Mouse (Mus musculus) gastrocnemius, postnatal 10 days (tissue): ENCODE data around the gene Senp3. TPM values are rescaled to one million over a fixed set of nuclear protein-coding genes. Genes with fewer than 3 reads are reported as not detected.

ENCODE experiments used
- DNase-seq: peaks from one replicate; pipeline ENCODE4 v3.0.0; 2021; ENCODE audit warnings: mixed read lengths
- total RNA-seq, 2 experiments: library from RNA; stranded (reverse); gene quantifications; 2 replicates each; pipeline ENCODE4 v1.2.3; 2021

The Senp3 gene
- total RNA-seq, 2 experiments from 2014 or later: 29.5 to 36.0 TPM

DNA sequence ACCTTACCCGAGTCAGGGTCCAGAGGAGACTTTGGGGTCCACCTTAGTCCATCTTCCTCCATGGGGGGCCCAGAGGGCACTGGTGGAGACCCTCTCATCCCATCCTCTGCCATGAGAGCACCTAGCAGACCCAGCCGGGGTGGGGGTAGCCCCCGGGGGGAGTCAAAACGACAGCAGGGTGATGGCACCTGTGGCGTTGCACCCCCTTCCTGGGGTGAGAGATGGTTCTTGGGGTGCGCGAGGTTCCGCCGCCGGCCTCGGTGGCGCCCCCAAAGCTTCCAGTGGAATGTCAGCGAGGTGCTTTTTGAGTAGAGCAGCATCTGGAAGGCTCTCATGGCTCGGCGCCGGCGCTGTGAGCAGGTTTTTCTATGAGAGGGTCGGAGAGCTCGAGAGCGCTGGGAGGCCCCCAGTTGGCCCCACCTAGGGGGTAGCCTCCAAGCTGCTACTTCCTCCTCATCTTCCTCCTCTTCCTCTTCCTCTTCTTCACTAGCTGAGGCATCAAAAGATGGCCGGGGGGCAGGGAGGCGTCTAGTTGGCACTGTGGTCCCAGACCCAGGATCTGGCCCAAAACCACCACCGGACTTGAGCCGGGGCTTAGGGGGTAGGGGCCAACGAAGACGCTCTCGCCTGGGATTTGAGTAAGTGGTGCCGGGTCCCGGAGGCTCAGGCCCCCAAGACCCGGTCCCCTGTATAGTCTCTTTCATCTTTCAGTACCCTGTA lies 1.6 kb downstream of the Senp3 start:
- DNase-seq: no peak

DNA sequence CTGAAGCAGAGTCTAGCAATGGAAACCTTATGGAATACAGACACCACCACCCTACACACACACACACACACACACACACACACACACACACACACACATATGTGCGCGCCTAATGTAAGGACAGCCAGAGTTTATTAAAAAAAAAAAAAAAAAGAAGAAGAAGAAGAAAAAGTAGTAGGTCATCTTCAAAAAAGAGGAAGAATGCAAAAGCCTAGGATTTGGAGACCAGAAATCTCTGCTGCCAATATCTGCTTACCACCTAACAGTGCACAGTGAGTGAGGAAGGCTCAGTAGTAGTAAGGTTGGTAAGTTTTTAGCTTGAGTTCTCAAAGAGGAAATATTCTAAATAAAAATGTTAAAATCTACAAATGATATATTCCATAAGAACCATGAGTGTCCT lies 2.7 kb downstream of the Senp3 start:
- no peak for DNase-seq

DNA sequence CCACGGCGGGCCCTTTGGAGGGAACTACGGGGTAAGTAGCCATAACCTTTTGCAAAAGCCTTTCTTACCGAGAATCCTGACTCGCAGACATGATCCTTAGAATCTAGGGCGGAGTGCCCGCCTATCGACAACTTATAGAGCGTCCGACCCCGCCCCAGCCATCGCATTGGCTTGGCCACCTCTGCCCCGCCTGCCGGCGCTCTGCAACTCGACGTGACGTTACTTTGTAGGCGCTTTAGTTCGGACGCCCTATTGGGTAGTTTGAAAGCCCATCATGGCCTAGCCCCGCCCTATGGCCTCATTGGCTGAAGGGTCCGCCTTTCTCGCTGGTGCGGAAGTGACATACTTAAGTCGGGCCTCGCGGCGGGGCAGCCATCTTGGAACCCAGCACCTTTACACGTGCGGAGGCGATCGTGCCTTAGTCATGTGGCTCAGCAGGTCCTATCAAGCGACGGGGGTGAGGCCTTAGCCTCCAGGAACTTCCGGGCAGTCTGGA lies 9.6 kb downstream of the Senp3 start, which contains the start of gene Eif4a1:
Gene Eif4a1 (minus strand): TSS at position 213 of the 496 bp plus-strand sequence.
- DNase-seq: peak; percentile 97

DNA sequence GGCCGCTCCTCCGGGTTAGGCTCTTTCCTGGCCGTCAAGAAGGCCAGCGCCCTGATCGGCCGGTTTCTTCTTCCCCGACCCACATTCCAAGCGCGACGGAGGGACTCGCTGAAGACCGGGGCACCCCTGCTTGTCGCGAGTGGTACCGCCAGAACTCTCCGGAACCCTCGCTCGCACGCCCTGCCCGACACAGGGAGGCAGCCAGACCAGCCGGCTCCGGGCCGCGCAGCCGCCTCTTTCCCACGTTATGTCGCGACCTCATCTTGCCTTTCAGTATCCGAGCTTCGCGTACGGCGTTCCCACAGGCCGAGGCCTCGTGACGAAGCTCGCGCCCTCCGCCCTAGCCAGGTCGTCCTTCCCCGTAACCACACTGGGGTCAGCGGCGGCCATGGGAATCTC lies 10.2 kb downstream of the Senp3 start:
- DNase-seq: no peak

DNA sequence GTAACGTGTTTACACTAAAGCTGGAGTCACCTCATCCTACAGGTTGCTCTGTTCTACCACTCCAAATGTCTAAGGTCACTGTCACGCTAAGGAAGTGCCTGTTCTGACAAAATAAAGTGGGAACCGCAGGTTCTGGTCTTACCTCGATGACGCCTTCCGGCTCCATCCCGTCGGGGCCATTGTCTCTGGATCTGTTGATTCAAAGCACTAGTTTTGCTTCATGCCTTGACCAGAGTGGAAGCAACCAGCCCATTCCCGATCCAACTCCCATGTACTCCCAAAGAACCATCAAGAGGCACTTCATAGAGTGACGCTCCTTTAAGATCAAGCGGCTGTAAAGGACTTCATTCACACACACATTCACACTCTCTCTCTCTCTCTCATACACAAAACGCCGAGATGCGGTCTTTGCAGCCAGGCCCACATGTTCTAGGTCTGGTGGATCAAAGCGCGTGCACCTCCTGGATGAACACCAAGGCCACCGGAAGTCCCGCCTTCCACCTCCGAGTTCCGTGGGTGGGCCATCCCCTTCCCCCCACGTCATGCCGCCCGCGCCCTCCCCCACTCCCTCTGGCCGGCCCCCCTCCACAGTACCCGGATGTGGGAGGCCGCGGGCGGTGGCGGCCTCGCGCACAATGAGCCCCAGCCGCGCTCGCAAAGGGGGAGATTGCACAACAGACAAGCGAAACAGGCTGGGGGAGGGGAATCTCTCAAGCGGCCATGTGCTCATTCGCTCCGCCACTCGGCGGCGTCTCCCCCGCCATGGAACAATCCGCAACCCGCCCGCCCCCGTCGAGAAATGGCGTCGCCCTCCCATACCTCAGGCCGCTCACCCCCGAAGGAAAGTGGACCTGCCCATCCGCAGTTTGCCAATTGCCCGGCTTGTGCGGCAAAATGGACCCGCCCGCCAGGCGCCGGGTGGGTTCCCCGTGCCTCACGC lies 10.8 kb downstream of the Senp3 start:
- DNase-seq: peak; percentile 97

DNA sequence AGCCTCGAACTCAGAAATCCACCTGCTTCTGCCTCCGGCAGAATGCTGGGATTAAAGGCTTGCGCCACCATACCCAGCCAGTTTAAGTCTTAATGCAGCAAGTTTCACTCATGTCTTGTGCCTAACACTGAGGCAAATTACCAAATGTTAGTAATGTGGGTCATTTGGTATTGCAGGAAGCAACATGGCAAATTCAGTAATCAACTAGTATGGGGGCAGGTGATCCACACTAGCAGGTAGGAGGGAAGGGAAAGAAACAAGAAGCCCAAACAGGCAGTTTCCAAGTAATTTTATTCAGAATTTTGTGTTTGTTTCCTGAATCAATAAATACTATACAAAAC lies 15.2 kb downstream of the Senp3 start:
- DNase-seq: no peak

DNA sequence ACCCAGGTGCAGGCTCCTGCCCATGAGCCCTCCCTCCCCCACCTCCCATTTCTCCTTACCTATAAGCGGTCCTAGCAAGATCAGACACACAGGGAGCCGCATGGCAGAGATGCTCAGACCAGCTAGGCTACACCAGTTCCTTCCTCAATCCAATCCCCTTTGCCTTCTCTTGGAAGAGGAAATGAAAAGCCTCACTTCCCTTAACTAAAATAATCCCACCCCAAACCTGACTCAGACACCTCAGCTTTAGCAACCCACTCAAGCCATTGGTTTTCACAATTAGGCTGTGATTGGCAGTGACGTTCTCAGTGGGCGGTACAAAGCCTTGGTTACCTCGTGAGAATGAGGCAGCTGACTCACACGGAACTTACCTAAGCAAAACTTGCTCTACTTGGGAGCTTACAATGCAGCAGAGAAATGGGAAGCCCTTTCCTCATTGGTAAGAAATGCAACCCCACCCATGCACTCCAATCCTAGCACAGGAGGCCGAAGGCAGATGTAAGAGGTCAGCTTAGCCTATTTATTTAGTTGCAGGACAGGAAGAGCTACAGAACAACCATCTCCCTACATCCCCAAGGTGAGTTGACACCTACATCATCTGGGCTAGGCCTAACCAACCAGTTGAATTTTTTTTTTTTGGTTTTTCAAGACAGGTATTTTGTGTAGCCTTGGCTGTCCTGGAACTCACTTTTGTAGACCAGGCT lies 15.8 kb downstream of the Senp3 start, which contains the start of gene Cd68:
Gene Cd68 (minus strand): TSS at position 193 of the 704 bp plus-strand sequence.
- DNase-seq: no peak

DNA sequence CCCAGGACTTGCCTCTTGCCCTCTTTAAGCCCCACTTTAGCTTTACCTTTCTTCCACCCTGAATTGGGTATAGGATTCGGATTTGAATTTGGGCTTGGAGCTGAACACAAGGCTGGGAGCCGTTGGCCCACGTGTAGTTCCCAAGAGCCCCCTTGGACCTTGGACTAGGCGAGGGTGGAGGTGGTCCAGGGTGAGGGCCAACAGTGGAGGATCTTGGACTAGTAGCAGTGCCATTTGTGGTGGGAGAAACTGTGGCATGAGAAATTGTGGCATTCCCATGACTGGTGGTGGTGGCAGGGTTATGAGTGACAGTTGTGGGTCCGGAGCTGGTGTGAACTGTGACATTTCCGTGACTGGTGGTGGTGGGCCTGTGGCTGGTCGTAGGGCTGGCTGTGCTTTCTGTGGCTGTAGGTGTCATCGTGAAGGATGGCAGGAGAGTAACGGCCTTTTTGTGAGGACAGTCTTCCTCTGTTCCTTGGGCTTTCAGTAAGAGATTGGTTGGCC lies 16.4 kb downstream of the Senp3 start:
- DNase-seq: no peak

DNA sequence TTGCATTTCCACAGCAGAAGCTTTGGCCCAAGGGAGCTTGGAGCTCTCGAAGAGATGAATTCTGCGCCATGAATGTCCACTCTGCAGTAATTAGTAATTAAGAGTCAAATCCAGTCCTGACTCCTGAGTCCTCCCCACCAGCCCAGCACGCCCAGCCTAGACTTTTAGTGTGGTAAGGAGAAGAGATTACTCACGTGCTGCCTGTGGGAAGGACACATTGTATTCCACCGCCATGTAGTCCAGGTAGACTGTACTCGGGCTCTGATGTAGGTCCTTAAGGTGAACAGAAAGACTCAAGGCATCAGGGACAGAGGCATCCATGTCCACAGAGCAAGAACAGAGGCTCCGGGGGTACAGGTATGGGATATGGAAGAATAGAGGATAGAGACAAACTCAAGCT lies 17.0 kb downstream of the Senp3 start:
- no peak for DNase-seq

DNA sequence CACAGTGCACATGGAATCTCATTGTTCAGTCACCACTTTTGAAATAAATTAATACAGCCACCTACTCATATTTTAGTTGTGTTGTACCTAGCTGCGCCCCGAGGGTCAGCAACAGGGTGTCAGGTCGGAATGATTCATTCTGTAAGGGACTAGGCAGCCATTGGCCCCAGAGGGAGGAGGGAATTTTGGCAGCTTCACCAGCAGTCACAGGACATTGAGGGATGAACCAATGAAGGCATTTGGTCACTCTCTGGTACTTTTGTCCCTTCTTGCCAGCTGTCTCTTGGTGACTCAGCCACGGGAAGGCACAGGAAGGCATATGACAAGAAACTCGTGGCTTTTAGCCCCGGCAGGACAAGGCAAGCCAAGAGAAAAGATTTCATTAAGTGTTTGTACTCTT lies 18.1 kb downstream of the Senp3 start:
- no peak for DNase-seq

DNA sequence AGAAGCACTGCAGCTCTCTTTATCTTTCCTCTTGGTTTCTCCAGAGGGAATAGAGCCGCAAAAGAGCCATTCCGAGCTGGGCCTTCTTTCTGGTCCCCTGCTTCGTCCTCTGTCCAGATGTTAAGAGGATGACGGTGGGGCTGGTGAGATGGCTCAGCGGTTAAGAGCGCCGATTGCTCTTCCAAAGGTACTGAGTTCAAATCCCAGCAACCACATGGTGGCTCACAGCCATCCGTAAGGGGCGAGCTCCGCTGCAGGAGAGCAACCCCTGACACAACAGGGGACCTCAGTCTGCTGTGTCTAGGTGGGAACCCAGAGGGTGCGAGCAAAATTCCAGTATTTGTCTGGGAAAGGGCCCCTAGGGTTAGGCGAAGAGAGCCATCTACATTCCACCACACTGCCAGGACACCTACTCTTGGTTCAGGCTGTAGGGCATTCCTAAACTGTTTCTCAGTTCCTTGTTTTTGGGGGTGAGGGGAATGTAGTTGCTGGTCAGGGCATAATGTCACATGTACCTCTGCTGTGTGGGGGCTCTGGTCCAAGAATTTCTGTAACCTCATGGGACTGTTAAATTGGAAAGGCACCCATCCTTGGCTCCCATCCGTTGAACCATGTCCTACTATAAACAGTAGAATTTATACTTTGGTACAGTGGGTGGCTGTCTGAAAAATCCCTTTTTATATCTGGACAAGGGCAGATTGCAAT lies 18.8 kb downstream of the Senp3 start:
- no peak for DNase-seq

DNA sequence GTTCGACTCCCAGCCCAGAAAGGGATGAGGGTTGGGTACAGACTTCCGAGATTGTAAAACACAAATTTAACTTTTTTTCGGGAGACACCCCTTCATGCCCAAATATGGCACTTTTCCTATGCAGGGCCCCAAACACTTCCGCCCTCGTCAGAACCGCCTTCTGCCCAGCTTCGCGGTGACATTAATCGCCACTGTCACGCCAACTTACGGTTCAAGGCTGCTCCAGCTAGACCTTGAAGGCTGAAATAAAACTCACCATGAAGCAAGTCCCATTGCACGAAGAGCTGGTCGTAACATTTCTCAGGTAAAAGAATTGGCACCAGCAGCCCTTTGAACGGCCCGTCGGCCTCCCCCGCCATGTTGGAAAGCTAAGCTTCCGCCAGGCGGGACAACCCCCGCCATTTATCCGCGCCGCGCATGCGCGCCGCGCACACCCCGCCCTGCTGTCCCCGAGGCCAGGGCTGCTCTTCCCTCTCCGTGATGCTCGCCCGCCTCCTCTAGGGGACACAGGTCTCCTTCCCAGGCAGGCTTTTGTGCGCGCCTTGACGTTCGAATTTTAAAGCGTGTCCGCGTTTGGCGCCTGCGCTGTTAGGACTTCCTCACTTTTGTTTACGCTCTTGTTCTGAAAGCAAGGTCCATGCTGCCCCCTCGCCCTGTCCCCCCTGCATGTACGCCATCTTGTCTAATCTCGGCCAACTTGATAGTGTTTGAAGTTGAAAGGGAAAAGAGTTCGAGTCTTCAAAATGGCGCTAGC lies 19.5 kb downstream of the Senp3 start, which contains the start of gene Mpdu1:
Gene Mpdu1 (minus strand): TSS at position 430 of the 754 bp plus-strand sequence.
- DNase-seq: peak; percentile 89

DNA sequence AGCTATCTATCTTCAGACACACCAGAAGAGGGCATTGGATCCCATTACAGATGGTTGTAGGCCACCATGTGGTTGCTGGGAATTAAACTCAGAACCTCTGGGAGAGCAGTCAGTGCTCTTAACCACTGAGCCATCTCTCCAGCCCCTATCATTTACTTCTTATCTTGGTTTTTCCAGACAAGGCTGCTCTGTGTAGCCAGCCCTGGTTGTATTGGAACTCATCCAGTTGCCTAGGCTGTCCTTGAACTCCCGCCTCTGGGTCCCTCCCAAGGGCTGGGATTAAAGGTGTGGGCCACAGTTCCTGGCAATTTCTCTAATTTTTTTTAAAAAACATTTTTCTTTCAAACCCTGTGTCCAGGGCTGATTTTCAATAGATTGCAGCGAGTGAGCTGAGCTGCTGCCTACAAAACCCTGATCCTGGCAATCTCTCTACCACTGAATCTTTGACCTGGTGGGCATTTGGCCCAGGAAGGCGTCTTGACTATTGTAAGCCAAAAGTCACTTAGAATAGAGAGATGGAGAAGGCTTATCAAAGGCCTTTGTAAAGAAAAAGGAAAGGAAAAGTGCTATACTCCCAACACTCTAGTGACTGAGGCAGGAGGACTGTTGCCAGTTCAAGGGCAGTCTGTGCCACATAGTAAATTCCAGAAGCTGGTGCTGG lies 20.5 kb downstream of the Senp3 start:
- no peak for DNase-seq

DNA sequence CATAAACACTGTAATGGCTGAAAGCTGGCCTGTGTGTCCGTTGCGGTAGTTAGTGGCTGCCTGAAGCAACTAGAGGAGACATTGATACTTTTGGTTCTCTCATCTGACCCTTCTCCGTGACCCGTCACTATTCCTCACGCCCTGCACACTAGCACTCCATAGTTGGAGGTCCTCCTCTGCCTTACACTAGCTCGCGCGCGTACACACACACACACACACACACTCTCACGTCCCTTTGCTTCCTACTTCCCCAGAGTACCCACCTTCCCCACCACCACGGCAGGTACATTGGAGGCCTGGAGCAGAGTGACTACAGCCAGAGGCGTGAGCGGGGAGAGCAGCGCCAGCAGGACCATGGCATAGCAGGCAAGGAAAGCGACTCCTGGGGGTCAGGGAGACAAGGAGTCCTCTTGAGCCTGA lies 24.4 kb downstream of the Senp3 start:
- DNase-seq: no peak

DNA sequence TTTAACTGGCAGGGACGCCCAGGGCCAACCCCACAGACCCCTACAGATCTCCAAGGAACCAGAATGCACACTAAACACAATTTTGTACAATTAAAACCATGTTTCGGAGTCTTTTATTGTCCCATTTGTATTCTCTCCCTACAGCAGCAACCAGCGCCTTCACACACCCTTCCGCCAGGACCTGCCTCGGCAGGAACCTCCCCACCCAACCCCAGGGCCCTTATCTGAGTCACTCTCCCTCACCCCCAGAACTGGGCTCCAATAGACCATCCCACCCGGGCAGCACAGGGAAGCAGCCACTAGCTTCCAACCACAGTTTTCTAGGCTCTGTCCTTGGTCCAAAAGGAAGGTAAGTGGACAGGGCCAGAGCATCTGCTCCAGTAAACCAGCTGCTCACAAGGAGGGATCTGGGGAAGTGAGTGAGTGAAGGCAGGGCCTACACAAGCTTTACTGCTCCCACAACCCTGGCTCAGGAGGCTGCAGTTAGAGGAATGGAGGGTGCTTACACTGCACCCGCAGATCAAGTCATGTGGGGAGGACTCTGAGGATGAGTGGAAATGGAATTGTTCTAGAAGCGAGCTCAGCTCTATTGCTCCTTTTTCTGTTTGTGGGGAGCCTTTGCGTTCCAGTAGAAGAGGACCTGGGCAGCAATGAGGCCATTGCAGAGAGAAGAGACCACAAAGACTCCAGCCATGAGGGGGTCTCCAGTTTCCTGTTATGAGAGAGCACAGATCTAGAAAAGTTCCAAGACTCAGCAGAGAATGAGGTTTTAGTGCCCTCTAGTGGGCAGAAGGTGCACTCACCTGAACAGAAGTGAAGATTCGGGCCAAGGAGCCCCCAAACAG lies 25.0 kb downstream of the Senp3 start:
- DNase-seq: no peak

DNA sequence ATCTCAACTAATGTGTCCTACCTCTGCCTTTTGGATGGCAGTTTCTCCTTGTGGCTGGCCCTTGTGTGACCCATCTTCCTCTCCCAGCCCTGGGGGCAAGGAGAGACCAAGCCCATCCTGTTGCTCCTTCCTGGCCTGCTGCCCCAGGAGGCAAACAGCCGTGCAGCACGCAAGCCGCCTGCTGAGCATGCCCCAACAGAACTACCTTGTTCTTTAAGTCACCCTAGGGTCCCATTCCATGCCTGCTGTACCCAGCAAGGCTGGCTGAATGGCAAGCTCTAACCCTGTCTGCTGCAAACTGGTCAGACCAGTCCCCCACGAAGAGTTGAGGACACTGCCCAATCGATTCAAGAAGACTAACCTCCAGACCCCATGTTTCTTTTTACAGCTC lies 25.8 kb downstream of the Senp3 start:
- no peak for DNase-seq

DNA sequence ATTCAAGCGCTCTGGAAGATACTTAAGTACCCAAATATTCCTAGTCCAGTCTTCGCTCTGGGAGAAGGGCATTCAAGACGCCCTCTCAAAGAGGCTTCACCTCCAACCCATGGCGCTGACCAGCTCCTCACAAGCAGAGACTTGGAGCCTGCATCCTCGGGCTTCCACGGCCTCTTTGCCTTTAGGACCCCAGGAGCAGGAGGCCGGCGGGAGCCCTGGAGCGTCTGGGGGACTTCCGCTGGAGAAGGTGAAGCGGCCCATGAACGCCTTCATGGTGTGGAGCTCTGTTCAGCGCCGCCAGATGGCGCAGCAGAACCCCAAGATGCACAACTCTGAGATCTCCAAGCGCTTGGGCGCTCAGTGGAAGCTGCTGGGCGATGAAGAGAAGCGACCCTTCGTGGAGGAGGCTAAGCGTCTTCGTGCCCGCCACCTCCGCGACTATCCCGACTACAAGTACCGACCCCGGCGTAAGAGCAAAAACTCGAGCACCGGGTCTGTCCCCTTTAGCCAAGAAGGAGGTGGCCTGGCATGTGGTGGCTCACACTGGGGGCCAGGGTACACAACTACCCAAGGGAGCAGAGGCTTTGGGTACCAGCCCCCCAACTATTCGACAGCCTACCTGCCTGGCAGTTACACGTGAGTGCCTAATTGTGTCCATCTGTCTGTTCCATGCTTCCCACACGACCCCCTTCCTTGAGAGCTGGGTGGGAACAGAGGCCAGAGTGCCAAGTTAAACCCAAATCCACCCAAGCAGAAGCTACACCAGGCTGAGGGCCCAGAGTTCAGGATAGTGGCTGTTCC lies 26.4 kb downstream of the Senp3 start, which contains the start of gene Sox15:
Gene Sox15 (plus strand): TSS at position 51 of the 801 bp plus-strand sequence.
- DNase-seq: peak; percentile 73

DNA sequence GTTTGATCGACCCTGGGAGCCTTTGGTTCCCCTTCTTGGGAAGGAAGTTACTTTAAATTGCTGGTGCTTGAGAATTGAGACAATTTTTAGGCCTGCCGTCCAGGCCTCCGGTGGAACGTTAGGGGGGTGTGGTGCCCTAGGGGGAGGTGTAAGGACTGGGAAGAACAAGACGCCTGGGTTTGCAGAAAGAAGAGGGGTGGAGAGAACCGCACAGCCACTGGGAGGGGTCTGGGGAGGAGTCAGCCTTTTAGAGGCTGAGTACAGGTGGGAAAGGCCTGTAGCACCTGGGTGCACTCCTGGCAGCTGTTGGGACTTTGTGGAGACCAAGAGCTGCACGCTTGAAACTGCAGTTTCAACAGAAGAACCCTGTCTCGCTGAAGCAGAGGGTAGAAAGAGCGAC lies 27.1 kb downstream of the Senp3 start:
- no peak for DNase-seq
